Mouse (Mus musculus): ENCODE results near the gene Arhgef12. TPM values are rescaled to one million over a fixed set of nuclear protein-coding genes. Genes with fewer than 3 reads are reported as not detected.

Arhgef12 gene
- total RNA-seq, 2 experiments from 2014 or later = 154 to 160 TPM

GRCm38 (mm10) chr9:42943781-42944535, 163.1 kb downstream of the Arhgef12 start, which contains the start of gene Grik4:
Grik4 (minus strand) TSS chr9:42944493.
- intact Hi-C loops (cut with DNase I) = loop anchor here (1.0 to 2.0 kb wide), 6 partner anchors 156 to 617 kb away; no protein-coding TSS in a partner anchor
- DNase-seq = peak in 1 of 2 experiments; percentile 11

- intact Hi-C loops (cut with DNase I) = no loop called here
- no peak for DNase-seq
Measured at GRCm38 (mm10) chr9:42943057-42943529, 163.9 kb downstream of the Arhgef12 start.

- DNase-seq = no peak
- intact Hi-C loops (cut with DNase I) = no loop called here
Measured at GRCm38 (mm10) chr9:42942148-42942547, 164.9 kb downstream of the Arhgef12 start.

GRCm38 (mm10) chr9:42932146-42932545, 174.9 kb downstream of the Arhgef12 start:
- intact Hi-C loops (cut with DNase I) = no loop called here

GRCm38 (mm10) chr9:42927498-42927897, 179.5 kb downstream of the Arhgef12 start:
- intact Hi-C loops (cut with DNase I) = no loop called here
- DNase-seq = no peak

More at GRCm38 (mm10) chr9:42932146-42932545, 174.9 kb downstream of the Arhgef12 start:
- no peak for DNase-seq

GRCm38 (mm10) chr9:42926564-42926963, 180.5 kb downstream of the Arhgef12 start:
- intact Hi-C loops (cut with DNase I) = no loop called here
- DNase-seq = no peak

GRCm38 (mm10) chr9:42921830-42922229, 185.2 kb downstream of the Arhgef12 start:
- DNase-seq = no peak
- intact Hi-C loops (cut with DNase I) = no loop called here

GRCm38 (mm10) chr9:42920190-42920589, 186.8 kb downstream of the Arhgef12 start:
- DNase-seq = no peak

GRCm38 (mm10) chr9:42917911-42918310, 189.1 kb downstream of the Arhgef12 start:
- no peak for DNase-seq
- intact Hi-C loops (cut with DNase I) = no loop called here

More at GRCm38 (mm10) chr9:42920190-42920589, 186.8 kb downstream of the Arhgef12 start:
- intact Hi-C loops (cut with DNase I) = no loop called here

Other genes starting within 250 kb of the Arhgef12 start
- under 1 TPM in 1 of 2 experiments, not detected in 1; 0.11 TPM for gene Grik4, start 162.7 kb downstream of the Arhgef12 start, total RNA-seq (2021)
- gene Tmem136, start 9.3 kb upstream of the Arhgef12 start, total RNA-seq (2021) = 1 to 10 TPM; 6.1 to 9.1 TPM
- under 1 TPM; 0.14 to 0.27 TPM for gene Pou2f3, start 103.1 kb upstream of the Arhgef12 start, total RNA-seq (2021)
- gene Oaf, start 132.7 kb upstream of the Arhgef12 start, total RNA-seq (2021) = 1 to 10 TPM; 8.2 to 8.9 TPM
- gene Trim29, start 203.6 kb upstream of the Arhgef12 start, total RNA-seq (2021) = under 1 TPM in 1 of 2 experiments, not detected in 1; 0.11 TPM